Mouse (Mus musculus) bone marrow macrophage, adult 2 months (primary cell): ENCODE data around the gene Farp1.

Experiments used
- CTCF ChIP-seq: IDR thresholded peaks from 2 replicates; pipeline ENCODE4 v1.5.1; 2012; ENCODE audit warnings: low read depth, mild to moderate bottlenecking, low read length, moderate library complexity
- POLR2A ChIP-seq: IDR thresholded peaks from 2 replicates; pipeline ENCODE4 v1.6.1; 2012; ENCODE audit warnings: mild to moderate bottlenecking, low read depth, low read length, borderline replicate concordance

DNA sequence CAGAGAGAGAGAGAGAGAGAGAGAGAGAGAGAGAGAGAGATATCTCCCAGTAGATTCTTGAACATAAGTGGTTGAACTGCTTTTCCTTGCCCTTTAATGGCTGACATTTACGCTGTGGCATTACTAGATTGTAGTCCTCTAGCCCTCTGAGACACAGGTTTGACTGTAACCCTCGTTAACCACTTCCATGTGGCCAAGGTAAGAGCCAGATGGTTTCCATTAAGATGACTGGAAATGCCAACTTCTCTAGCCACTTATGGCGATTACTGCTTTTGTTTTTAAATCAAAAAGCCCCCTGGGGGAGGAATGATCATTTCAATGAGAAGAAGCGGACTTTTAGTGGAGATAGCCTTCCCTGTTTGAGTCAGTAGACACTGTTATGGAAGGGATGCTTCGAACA, 3.7 kb downstream of the Farp1 start:
- TF ChIP-seq CTCF (no peak), POLR2A (no peak)
